Mouse (Mus musculus) layer of hippocampus, postnatal 10 days (tissue): ENCODE measurements around the gene Zfp108. TPM values are rescaled to one million over a fixed set of nuclear protein-coding genes. Genes with fewer than 3 reads are reported as not detected.

ENCODE experiments used
- DNase-seq, 2 experiments: peaks; one replicate each; pipeline ENCODE4 v3.0.0; 2021; ENCODE audit warnings: low spot score in 2 of 2
- total RNA-seq, 2 experiments: library from RNA; stranded (reverse); gene quantifications; 2 replicates each; pipeline ENCODE4 v1.2.3; 2021

The Zfp108 gene
- total RNA-seq, 2 experiments from 2014 or later, result 5.0 to 6.3 TPM

- DNase-seq, result no peak
These were observed 26.2 kb downstream of the Zfp108 start for GRCm38 (mm10) chr7:24280858-24281145.

GRCm38 (mm10) chr7:24286090-24286489 is 31.5 kb downstream of the Zfp108 start:
- no peak for DNase-seq

- no peak for DNase-seq
These were observed 32.3 kb downstream of the Zfp108 start for GRCm38 (mm10) chr7:24286916-24287315.

- no peak for DNase-seq
These were observed 33.1 kb downstream of the Zfp108 start for GRCm38 (mm10) chr7:24287670-24288069.

- no peak for DNase-seq
These were observed 33.9 kb downstream of the Zfp108 start for GRCm38 (mm10) chr7:24288512-24288911.

- DNase-seq, result no peak
These were observed 35.6 kb downstream of the Zfp108 start for GRCm38 (mm10) chr7:24290106-24290693.

- no peak for DNase-seq
These were observed 36.9 kb downstream of the Zfp108 start for GRCm38 (mm10) chr7:24291387-24292090.

- DNase-seq, result no peak
These were observed 38.7 kb downstream of the Zfp108 start for GRCm38 (mm10) chr7:24293061-24293851.

GRCm38 (mm10) chr7:24294763-24295162 is 40.2 kb downstream of the Zfp108 start:
- no peak for DNase-seq

- DNase-seq, result no peak
These were observed 40.8 kb downstream of the Zfp108 start for GRCm38 (mm10) chr7:24295376-24295775.

GRCm38 (mm10) chr7:24296386-24296785 is 41.8 kb downstream of the Zfp108 start:
- no peak for DNase-seq

- DNase-seq, result no peak
These were observed 42.9 kb downstream of the Zfp108 start for GRCm38 (mm10) chr7:24297361-24298095.

GRCm38 (mm10) chr7:24298635-24298972 is 44.0 kb downstream of the Zfp108 start:
- DNase-seq, result peak; percentile 28 to 44

- DNase-seq, result peak; percentile 81 to 85
These were observed 44.5 kb downstream of the Zfp108 start for GRCm38 (mm10) chr7:24298973-24299708.

GRCm38 (mm10) chr7:24299823-24300481 is 45.4 kb downstream of the Zfp108 start:
- DNase-seq, result peak in 1 of 2 experiments; percentile 50

GRCm38 (mm10) chr7:24300771-24301282 is 46.2 kb downstream of the Zfp108 start, which contains the start of gene Zfp61:
Gene Zfp61, minus strand, starts transcription at chr7:24301232.
- DNase-seq, result no peak
